In genomic region chr11:29724213-29724612, GRCm38 (mm10) we compare ENCODE assay signal across 28 mouse cellular contexts. TPM values are rescaled to one million over a fixed set of nuclear protein-coding genes. Genes with fewer than 3 reads are reported as not detected.
DNase-seq lines count a peak whose midpoint lies in the region; ATAC-seq and TF ChIP-seq lines count a peak whose summit lies in the region.
"Had no signal": no experiment of that assay in that cellular context is flagged by ENCODE, and none has a peak within 500 bp of the region (broad histone marks: within the 10 kb centered on the region; RNA-seq: fewer than 3 reads in every experiment).

No protein-coding gene starts in this region.

- no peak overlapping the region for H3K9ac ChIP-seq in kidney, postnatal 0 days (ENCODE audit: low read depth, low read length)
- H3K9ac ChIP-seq: embryonic facial prominence, embryonic 15.5 days; forebrain, embryonic 12.5 days; heart, embryonic 15.5 days; limb, embryonic 13.5 days; lung, embryonic 15.5 days; midbrain, embryonic 12.5 days had no signal

- no peaks in the 10 kb centered on the region for H3K27me3 ChIP-seq in kidney, postnatal 0 days (ENCODE audit: insufficient read depth, low read length)
- H3K27me3 ChIP-seq in Patski: no peaks in the 10 kb centered on the region
- H3K27me3 ChIP-seq: embryonic facial prominence, embryonic 15.5 days; forebrain, embryonic 12.5 days; heart, embryonic 15.5 days; limb, embryonic 13.5 days; lung, embryonic 15.5 days; megakaryocyte, embryonic 14.5 days; midbrain, embryonic 12.5 days had no signal

- in situ Hi-C loops in Patski (cut with MboI; ENCODE audit: low pct_unique_long_range_greater_than_20kb): loop anchor here (25.0 kb wide), 1 partner anchor 313 kb away; the partner anchor contains the start of gene Eml6

- no peak overlapping the region for H3K4me2 ChIP-seq in kidney, postnatal 0 days (ENCODE audit: low read length)
- H3K4me2 ChIP-seq: embryonic facial prominence, embryonic 15.5 days; forebrain, embryonic 12.5 days; heart, embryonic 15.5 days; limb, embryonic 13.5 days; liver, embryonic 11.5 days; lung, embryonic 15.5 days; midbrain, embryonic 12.5 days had no signal

- no peaks in the 10 kb centered on the region for H3K4me1 ChIP-seq in kidney, postnatal 0 days (replicated peaks; ENCODE audit: insufficient read depth, low read length)
- H3K4me1 ChIP-seq: embryonic facial prominence, embryonic 10.5 days; embryonic facial prominence, embryonic 15.5 days; forebrain, embryonic 12.5 days; heart, embryonic 10.5 days; lung, embryonic 15.5 days; midbrain, embryonic 12.5 days had no signal

- H3K27ac ChIP-seq in kidney, postnatal 0 days: no peak overlapping the region
- H3K27ac ChIP-seq: embryonic facial prominence, embryonic 10.5 days; embryonic facial prominence, embryonic 15.5 days; forebrain, embryonic 12.5 days; heart, embryonic 10.5 days; heart, embryonic 15.5 days; limb, embryonic 13.5 days; lung, embryonic 15.5 days; midbrain, embryonic 12.5 days had no signal

- CTCF ChIA-PET in Patski (lab: Charles Lee): interaction anchor here (1.0 kb wide), 1 partner anchor 19 kb away, joined by 4 read pairs; no protein-coding TSS in a partner anchor

- POLR2A ChIA-PET in Patski (lab: Charles Lee): no interaction called here

- DNase-seq in kidney, postnatal 0 days (ENCODE audit: low spot score): no peak
- DNase-seq in kidney, postnatal 4 days: no peak
- DNase-seq in thymus, postnatal 14 days: peak; percentile 6
- no peak for DNase-seq in thymus, postnatal 4 days
- DNase-seq in Patski (ENCODE audit: low read depth, low spot score): no peak
- no peak for DNase-seq in left cerebral cortex, adult 18-20 months (ENCODE audit: low spot score in 2 of 2)
- no peak for DNase-seq in spleen, adult 18-20 months
- DNase-seq: adrenal gland, adult 8-10 months; cerebellum, adult 8-10 months; cerebellum, postnatal 25 days; gastrocnemius, postnatal 14 days; heart, adult 11 months; kidney, adult 8-10 months; kidney, postnatal 10 days; lung, postnatal 4 days; right cerebral cortex, postnatal 25 days had no signal

- H3K36me3 ChIP-seq in kidney, postnatal 0 days (ENCODE audit: insufficient read depth, low read length): no peaks in the 10 kb centered on the region
- H3K36me3 ChIP-seq: embryonic facial prominence, embryonic 10.5 days; embryonic facial prominence, embryonic 15.5 days; forebrain, embryonic 12.5 days; limb, embryonic 13.5 days; lung, embryonic 15.5 days; midbrain, embryonic 12.5 days had no signal

- WGBS in kidney, postnatal 0 days: 95% methylated on average over 2 of the region's 2 CpGs

- TF ChIP-seq CTCF in kidney, postnatal 0 days (IDR thresholded peaks at IDR 0.05; ENCODE audit: low read depth): peak; percentile 17; the same call in 1 of the 2 replicates
- peak; percentile 33 for TF ChIP-seq CTCF in Patski (IDR thresholded peaks at IDR 0.05)

- no peak overlapping the region for H3K4me3 ChIP-seq in kidney, postnatal 0 days (replicated peaks; ENCODE audit: low read depth, low read length)
- H3K4me3 ChIP-seq: embryonic facial prominence, embryonic 10.5 days; embryonic facial prominence, embryonic 15.5 days; forebrain, embryonic 12.5 days; heart, embryonic 10.5 days; heart, embryonic 15.5 days; limb, embryonic 13.5 days; lung, embryonic 15.5 days; megakaryocyte, embryonic 14.5 days; midbrain, embryonic 12.5 days had no signal

- no peaks in the 10 kb centered on the region for H3K9me3 ChIP-seq in kidney, postnatal 0 days (replicated peaks; ENCODE audit: low read length)
- H3K9me3 ChIP-seq: embryonic facial prominence, embryonic 10.5 days; embryonic facial prominence, embryonic 15.5 days; forebrain, embryonic 12.5 days; heart, embryonic 10.5 days; heart, embryonic 15.5 days; limb, embryonic 13.5 days; lung, embryonic 15.5 days; megakaryocyte, embryonic 14.5 days; midbrain, embryonic 12.5 days had no signal

- no peak for ATAC-seq in kidney, postnatal 0 days (replicated peaks; ENCODE audit: low FRiP score, low read depth)
- ATAC-seq in Patski: no peak
- ATAC-seq: CD4-positive, CD25-positive, alpha-beta regulatory T cell, adult 4 months; hindbrain, embryonic 16.5 days had no signal

RNA-seq across cellular contexts. Expression of gene Rtn4, which starts 31.5 kb away (rescaled TPM):
- polyA plus RNA-seq in kidney, postnatal 0 days (2015; fragmentation: Nextera tagmentation; extraction: Ambion mirVana): 62.2 and 75.0 TPM in 2 replicates
- 580 TPM for polyA plus RNA-seq in Patski (2021)
- 100 to 1,000 TPM; 690 to 719 TPM for total RNA-seq in left cerebral cortex, adult 18-20 months (2021)
